Mouse (Mus musculus) spleen, postnatal 36 days (tissue): ENCODE data around the gene Asf1b.

Experiments
- DNase-seq, 2 experiments: peaks; one replicate each; pipeline ENCODE4 v3.0.0; 2022; ENCODE audit warnings: low spot score in 2 of 2, mixed read lengths in 1 of 2

Asf1b gene

DNA sequence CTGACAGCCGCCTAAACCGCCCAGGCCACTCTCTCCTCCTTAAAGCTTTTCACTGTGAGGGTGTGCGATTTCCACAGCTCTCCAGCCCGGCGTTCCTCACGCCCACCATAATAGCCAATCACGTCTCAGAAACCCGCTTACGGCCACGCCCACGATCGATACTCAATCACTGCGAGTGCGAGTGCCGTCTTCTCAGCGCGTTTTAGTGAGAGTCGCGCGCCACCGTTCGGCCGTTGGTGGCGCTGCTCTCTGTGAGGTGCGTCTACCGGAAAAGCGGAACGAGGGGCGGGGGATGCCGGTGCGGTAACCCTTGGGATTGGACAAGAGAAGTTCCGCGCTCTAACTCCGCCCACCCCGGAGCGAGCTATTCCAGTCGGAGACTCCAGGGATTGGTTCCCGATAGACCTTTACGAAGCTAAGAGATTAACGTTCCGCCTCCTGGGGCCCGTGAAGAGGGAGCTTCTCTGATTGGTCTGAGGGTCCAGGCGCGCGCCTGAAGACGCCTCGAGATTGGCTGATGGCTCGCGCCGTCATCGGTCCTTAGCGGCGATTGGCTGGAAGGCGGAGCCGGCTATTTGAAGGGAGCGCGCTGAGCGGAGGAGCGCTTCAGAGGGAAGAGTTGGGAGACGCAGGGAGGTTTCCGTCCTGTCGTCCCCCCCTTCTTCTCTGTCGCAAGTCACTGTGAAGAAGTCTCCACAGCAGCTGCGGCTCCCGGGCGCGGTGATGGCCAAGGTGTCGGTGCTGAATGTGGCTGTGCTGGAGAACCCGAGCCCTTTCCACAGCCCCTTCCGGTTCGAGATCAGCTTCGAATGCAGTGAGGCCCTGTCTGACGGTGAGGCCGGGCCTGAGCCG lies at the start of gene Asf1b, which contains the start of gene Gm10644:
TSS of gene Asf1b (plus strand) at position 402 of the 852 bp plus-strand sequence.
TSS of gene Gm10644 (minus strand) at position 100 of the 852 bp plus-strand sequence.
- peak; percentile 95 to 98 for DNase-seq

DNA sequence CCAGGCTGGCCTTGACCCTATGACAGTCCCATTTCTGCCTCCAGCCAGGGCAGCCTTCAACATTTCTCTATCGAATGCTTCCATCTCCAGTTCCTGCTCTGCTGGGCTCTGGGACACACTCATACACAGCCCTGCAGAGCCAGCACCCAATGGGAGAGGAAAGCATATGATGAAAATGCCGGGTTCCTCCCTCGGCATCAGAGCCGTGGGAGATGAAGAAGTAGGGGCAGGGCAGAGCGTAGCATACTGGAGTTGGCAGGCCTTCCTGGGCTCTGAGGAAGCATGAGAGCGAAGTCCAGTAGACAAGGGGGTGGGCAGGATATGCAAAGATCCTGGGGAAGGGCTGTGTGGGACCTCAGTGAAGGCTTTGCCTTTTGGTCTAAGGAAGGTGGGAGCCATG lies 46.7 kb upstream of the Asf1b start:
- DNase-seq = no peak

DNA sequence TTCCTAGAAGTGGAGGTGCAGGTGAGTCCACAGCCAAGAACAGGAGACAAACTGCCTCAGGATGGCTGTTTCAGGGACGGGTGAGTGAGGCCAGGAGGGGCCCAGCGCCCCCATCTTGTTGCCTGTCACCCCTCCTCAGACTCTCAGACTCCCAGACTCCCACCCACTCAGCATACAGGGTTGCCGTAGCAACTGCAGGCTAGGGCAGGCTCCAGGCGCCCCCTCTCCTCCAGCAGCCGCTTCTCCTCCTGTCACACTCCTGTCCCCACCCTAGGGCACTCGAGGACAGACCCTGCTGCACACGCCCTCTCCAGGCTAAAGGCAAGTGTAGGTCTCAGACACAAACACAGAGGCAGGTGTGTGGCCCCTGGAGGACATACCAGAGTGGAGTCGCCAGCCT lies 46.0 kb upstream of the Asf1b start:
- no peak for DNase-seq

DNA sequence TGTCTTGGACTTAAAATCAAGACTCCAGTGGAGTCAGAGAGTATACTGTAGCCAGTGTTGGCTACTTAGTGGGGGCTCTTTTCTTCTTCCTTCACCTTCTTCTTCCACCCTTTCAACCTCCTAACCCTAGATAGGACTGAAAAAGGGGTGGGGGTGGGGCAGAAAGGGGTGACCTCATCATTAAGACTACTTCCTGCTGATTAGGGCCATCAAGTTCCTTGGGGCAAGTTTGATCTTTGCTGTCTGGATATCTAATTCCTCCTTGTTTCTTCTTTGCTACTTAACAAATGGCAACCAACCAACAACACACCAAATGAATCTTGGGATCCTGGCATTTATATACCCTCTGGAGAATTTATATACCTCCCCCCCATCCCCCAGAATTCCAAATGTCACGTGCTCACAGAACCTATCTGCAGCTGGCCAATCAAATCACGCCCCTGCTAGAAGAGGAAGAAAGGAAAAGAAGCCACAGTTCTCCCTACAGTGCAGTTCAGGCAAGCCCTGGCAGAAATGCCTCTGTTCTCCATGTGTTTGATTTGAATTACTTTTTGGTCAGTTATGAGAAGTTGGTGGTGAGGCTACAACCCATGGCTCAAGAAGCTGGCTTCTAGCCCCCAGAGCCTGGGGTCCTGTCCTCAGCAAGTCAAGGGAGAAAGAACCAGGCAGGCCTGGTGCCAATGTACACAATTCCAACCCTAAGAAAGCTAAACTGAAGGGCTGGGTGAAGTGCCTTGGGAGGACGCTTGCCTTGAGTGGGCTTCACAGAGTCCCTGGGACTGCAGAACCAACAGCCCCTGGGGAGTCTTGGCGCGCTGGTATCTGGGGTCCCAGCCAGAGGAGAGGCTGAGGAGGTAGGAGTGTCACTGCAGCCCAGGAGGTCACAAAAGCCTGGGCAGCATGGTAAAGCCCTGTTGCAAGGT lies 43.2 kb upstream of the Asf1b start:
- no peak for DNase-seq

DNA sequence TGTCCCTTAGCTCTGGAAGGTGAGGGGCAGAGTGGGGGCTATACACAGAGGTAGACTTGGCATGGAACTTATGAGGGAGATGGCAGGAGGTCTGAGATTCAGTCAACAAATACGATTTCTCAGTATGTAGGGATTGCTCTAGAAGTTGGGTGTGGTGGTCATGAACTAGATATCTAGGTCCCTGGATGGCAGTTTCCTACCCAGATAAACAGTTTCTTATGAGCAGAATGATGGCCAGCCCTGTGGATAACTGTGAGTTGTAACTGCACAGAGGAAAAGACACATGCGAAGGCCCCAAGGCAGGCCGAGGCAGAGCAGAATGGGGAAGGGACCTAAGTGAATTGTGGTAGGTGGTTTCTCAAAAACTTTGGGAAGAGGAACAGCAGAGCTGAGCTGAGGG lies 41.1 kb upstream of the Asf1b start:
- no peak for DNase-seq

DNA sequence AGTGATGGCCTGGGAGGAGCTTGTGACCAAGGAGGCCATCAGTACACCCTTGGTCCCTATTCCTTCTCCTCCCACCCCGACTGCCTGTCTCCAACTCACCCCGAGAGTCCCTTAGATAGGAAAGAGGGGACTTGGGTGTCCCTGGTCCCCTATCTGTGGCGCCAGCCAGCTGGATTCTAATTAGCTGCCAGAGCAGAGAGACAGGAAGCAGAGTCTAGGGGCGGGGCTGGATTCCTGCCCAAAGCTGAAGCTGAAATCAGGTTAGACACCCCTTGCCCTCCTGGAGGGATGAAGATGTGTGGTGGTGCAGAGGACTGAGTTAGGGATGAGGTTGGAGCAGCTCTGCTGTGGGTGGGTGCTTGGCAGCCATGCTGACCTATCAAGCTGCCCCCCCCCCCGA lies 40.4 kb upstream of the Asf1b start:
- no peak for DNase-seq

DNA sequence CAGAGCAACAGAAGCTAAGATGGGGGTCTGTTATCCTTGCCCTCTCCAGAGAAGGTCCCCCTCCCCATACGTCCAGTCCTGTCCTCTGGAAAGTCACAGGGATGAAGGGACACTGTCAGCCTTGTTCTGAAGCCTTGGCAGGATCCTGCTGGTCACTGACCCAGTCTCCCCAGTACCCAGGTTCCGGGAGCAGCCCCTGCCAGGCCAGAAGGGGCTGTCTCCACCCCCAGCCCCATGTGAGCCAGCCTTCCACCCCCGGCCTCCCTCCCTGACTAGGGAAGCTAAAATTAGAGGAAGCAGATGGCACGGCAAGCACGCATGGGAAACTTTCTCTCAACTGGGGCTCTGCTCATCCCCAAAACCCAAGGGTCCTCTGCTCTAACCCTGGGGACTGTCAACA lies 39.3 kb upstream of the Asf1b start:
- no peak for DNase-seq

DNA sequence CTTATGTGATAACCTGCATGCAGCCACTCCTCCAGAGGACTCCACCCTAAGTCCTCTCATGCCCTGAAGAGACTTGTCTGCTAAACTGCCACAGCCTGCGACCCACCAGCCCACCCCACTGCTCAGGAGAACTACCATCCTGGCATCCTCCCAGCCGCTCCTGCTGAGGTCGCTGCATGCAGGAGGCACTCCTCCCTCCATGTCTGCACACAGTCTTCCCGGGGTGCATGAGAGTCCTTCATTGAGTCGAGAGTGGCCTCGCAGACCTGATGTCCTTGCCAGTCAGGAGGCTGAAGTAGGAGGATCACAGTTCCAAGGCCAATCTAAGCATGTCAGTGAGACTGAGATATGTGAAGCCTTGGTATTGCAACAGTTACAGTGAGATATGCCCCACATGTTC lies 37.7 kb upstream of the Asf1b start:
- DNase-seq = no peak

DNA sequence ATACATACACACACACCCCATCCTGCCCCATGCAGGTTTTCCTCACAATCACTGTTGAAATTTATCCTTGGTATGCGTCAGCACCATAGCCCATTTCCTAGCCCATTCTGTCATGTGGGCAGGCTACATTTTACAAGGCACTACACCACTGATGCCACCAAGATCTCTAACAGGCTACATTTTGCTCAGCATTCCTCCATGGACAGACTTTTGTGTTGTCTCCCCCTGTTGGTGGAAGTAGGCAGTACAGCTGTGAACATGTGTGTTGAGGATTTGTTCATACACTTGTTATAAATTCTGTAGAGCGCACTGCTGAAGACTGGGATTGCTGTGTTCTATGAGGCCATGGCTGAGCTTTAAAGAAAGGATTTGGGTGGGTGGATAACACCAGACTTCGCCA lies 33.7 kb upstream of the Asf1b start:
- DNase-seq = peak; percentile 46 to 56

DNA sequence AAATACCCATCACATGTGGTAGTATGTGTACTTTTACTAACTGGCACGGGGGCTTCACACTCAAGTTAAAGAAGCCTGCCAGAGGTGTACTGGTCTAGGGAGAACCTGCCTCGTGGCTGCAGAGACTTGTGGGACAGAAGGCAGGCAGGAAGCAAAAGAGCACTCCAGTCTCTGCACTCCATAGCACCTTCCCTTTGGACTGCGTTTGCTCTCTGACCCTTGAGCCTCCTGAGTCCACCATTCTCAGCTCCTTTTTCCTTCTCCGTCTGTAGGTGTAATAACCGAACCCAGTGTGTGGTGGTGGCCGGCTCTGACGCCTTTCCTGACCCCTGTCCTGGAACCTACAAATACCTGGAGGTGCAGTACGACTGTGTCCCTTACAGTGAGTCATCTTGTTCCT lies 32.6 kb upstream of the Asf1b start:
- no peak for DNase-seq

DNA sequence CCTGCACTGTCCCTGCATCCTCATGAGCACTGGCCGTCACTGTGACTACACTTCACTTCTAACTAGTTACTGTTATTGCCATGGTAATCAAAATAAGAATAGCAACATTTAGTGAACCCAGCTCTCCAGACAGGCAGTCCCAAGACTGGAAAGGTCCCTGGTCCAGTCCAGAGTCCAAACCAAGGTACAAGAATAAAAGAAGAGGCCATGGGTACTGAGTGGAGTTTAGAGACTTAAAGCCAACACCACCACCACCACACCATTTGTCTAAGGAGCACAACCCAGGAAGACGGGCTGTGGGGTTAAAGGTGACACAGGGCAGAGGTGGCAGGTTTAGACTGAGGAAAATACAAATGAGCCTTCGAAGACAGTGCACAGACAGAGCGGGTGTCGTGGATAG lies 30.7 kb upstream of the Asf1b start:
- DNase-seq = no peak

DNA sequence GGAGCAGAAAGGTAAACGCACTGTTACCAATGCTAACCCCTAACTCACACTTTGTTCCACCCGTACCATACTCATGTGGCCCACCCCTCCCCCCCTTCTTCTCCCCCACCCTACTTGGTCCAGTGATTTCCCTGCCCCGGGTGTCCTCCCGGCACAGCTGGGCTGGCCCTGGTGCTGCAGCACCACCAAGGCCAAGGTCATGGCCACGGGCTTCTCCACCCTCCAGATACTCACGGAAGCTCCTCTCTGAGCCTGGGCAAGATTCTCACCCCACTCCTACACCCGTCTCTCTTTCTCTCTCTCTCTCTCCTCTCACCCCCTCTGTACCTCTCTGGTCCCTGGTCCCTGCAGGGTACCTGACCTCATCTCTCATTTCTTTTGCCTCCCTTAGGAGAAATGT lies 29.0 kb upstream of the Asf1b start:
- no peak for DNase-seq

DNA sequence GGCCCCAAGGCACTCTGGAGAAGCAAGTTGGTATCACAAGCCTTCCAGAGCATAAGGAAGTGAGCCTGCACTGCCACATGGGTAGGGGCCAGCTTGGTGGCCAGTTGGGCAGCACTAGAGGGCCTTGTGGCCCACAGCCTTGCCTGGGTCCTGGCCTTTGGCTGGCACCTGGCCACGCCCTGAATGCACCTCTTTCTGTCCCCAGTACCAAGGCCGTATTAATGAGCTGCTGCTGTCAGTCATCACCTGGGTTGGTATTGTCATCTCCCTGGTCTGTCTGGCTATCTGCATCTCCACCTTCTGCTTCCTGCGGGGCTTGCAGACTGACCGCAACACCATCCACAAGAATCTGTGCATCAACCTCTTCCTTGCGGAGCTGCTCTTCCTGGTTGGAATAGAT lies 21.1 kb upstream of the Asf1b start:
- DNase-seq = no peak

DNA sequence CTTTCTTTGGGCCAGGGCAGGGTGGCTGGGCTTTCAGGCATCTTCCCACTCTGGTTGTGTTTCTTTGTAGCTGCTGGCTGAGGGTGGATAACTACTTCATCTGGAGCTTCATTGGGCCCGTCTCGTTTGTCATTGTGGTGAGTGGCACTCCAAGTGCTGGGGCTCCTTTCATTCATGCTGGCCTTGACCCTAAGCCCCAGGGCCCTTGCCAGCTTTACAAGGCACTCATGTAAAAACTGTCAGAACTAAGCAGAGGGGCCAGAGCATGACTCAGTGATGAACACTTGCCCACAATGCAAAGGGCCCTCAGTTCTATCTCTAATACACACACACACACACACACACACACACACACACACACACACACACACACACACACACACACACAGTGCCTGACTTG lies 20.3 kb upstream of the Asf1b start:
- DNase-seq = no peak

DNA sequence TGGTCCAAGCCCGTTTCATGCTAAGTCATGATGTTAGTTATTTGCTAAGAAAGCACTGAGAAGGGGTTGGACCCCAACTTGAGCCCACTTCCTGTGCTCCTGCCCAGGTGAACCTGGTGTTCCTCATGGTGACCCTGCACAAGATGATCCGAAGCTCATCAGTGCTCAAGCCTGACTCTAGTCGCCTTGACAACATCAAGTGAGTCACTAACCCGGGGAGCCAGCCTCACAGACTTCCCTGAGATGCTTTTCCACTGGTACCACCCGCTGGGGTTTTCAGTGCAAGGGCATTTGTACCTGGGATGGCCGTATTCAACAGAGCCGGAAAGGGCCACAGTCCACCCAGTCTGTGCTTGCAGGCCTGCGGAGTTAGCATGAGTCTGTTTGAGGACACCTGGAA lies 19.9 kb upstream of the Asf1b start:
- no peak for DNase-seq

DNA sequence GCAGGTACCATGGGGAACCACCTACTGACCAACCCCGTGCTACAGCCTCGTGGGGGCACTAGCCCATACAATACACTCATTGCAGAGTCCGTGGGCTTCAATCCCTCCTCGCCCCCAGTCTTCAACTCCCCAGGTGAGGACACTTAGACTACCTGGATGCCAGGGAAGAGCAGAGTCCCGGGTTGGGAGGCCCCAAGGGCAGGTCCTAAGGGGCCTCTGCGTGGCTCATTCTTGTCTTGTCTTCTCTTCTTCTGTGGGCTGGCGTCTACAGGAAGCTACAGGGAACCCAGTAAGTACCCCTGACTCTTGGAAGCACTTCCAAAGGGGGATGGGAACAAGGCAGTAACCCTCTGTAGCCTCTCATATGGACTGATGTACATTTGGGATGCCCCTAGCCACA lies 17.7 kb upstream of the Asf1b start:
- no peak for DNase-seq

DNA sequence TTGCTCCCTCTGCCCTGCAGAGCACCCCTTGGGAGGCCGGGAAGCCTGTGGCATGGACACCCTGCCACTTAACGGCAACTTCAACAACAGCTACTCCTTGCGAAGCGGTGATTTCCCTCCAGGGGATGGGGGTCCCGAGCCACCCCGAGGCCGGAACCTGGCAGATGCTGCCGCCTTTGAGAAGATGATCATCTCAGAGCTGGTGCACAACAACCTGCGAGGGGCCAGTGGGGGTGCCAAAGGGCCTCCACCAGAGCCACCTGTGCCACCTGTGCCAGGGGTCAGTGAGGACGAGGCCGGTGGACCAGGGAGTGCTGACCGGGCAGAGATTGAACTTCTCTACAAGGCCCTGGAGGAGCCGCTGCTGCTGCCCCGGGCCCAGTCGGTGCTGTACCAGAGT lies 17.0 kb upstream of the Asf1b start:
- no peak for DNase-seq

DNA sequence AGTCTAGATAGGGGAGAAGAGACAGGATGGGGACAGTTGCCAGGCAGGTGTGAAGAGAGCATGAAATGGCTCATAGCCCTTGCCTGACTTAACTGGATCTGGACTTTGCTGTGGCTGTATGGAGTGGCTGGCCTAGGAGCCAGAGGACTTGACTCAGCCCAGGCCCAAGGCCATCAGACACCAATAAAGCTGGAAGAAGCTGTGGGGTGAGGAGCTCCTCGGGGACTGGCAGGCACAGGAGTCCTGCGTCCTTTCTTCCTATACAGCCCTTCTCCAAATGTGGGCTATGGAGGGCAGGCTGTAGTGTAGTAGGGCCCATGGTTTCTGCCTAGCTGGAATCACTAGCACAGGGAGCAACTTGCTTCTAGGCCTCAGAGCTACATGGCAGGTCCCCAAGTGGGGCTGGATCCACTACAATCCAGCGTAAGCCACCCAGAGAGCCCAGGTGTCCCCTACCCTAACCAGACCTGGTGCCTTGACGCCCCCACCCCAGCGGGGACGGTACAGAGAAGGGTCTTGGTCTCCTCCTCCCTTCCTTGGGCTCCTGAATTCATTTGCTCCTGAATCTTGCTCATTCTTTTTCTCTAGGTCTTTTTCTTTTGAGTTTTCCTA lies 14.1 kb upstream of the Asf1b start:
- DNase-seq = no peak

DNA sequence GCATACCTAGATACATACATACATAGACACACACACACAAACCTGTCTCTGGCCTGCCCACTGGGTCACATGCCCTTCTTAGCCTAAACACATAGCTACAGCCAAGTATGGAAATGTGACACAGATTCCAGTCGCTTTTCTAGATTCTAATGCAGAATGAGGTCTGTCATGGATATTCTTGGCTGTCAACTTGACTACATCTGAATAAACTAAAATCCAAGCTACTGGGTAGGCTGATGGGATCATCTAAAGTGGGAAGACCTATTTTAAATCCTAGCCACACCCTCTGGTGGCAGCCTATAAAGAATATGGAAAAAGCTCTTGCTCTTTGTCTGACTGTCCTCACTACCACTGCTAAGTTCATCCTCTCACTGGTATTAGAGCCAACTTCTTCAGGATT lies 12.9 kb upstream of the Asf1b start:
- no peak for DNase-seq

DNA sequence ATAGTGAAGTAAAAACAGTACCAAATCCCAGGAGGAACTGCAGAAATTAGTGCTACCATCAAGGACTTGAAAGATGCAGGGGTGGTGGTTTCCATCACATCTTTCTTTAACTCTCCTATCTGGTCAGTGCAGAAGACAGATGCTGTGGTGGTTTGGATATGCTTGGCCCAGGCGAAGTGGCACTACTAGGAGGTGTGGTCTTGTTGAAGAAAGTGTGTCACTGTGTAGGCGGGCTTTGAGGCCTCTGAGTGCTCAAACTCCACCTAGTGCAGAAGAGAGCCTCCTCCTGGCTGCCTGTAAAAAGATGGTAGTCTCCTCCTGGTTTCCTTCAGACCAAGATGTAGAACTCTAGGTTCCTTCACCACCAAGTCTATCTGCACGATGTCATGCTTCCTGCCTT lies 9.8 kb upstream of the Asf1b start:
- no peak for DNase-seq

DNA sequence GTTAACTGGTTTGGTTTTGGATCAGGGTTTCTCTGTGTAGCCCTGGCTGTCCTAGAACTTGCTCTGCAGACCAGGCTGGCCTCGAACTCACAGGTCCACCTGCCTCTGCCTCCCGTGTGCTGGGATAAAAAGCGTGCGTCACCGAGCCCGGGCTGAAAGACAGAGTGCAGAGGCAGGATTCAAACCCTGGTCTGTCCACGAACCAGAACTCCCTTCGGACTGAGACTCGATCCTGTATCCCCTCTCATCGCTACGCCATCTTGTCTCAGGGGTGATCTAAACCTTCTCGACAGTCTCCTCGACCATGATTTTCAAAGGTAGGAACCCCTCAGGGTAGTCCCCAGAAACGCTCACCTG lies 580 bp upstream of the Asf1b start:
- DNase-seq = no peak

DNA sequence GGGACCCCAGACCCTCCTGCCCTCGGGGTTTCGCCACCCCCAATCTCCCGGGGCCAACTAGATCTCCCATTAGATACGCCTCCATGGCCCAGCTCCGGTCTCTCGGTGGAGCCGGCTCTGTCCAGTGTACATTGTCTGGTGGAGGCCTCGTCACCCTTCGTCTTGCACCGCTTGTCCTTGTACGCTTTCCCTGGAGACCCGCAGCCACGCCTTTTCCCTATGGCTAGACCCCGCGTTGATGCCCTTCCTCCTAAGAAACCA lies 581 bp downstream of the Asf1b start:
- no peak for DNase-seq

DNA sequence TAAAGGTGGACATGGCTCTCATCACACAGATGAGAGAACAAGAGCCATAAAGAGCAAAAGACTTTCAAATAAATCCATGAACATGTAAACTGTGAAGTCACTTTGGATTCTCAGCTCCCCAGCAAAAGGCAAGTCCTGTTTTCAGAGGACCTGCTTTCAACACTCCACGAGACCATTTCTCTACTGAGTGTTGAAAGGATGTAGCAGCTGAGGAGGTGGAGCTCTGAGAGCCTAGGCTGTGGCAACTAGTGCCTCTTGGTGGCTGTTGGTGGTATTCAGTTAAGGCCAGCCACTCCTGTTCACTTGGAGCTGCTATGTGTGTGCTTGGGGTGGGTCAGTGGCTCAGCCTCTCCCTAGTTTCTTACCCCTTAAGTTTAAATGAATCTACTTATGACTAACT lies 1.5 kb downstream of the Asf1b start:
- peak in 1 of 2 experiments; percentile 45 for DNase-seq
